In genomic region chr2:150765619-150766018, GRCm38 (mm10) we compare ENCODE assay signal across 8 mouse cellular contexts. TPM values are rescaled to one million over a fixed set of nuclear protein-coding genes. Genes with fewer than 3 reads are reported as not detected.
A peak's percentile ranks its signal among the peaks of the same experiment; 100 is the strongest.
DNase-seq lines count a peak whose midpoint lies in the region; ATAC-seq and TF ChIP-seq lines count a peak whose summit lies in the region.

No protein-coding gene starts in this region.

- TF ChIP-seq CTCF in forebrain, postnatal 0 days (IDR thresholded peaks at IDR 0.05; ENCODE audit: low read depth) = no peak

- WGBS in limb, embryonic 11.5 days = 83% methylated on average over 2 of the region's 2 CpGs
- 89% methylated on average over 2 of the region's 2 CpGs for WGBS in limb, embryonic 10.5 days
- WGBS in forebrain, postnatal 0 days = 20% methylated on average over 2 of the region's 2 CpGs
- WGBS in limb, embryonic 12.5 days = 70% methylated on average over 2 of the region's 2 CpGs

- DNase-seq in adrenal gland, adult 2 months = peak; percentile 38
- no peak for DNase-seq in adrenal gland, postnatal 4 days (ENCODE audit: low spot score in 2 of 2)
- no peak for DNase-seq in limb, embryonic 11.5 days (ENCODE audit: low spot score)
- DNase-seq in limb, embryonic 10.5 days (ENCODE audit: low spot score) = no peak
- DNase-seq in forebrain, postnatal 0 days = peak; percentile 58
- no peak for DNase-seq in gastrocnemius, adult 18-20 months (ENCODE audit: low spot score)
- DNase-seq in thymus, postnatal 36 days = no peak

- H3K4me3 ChIP-seq in limb, embryonic 11.5 days (ENCODE audit: low read depth, low read length) = no peak overlapping the region
- H3K4me3 ChIP-seq in limb, embryonic 10.5 days = no peak overlapping the region
- H3K4me3 ChIP-seq in forebrain, postnatal 0 days (ENCODE audit: low read depth, low read length) = no peak overlapping the region
- H3K4me3 ChIP-seq in limb, embryonic 12.5 days (replicated peaks) = no peak overlapping the region

- 0 out of 2 replicates have a peak, but pooled peaks have one; percentile 38 for ATAC-seq in limb, embryonic 11.5 days (ENCODE audit: insufficient number of reproducible peaks, low FRiP score, low TSS enrichment, low read depth)
- peak; percentile 86 for ATAC-seq in forebrain, postnatal 0 days
- ATAC-seq in limb, embryonic 12.5 days (ENCODE audit: insufficient number of reproducible peaks, insufficient read depth, low FRiP score, low TSS enrichment, low read depth) = no peak

- H3K9me3 ChIP-seq in limb, embryonic 11.5 days (ENCODE audit: control insufficient read depth, low read length) = no peaks in the 10 kb centered on the region
- H3K9me3 ChIP-seq in limb, embryonic 10.5 days (replicated peaks) = no peaks in the 10 kb centered on the region
- no peaks in the 10 kb centered on the region for H3K9me3 ChIP-seq in forebrain, postnatal 0 days (ENCODE audit: low read length)
- no peaks in the 10 kb centered on the region for H3K9me3 ChIP-seq in limb, embryonic 12.5 days

- no peak overlapping the region for H3K27ac ChIP-seq in limb, embryonic 11.5 days (replicated peaks; ENCODE audit: low read depth, low read length)
- H3K27ac ChIP-seq in limb, embryonic 10.5 days = no peak overlapping the region
- H3K27ac ChIP-seq in forebrain, postnatal 0 days (ENCODE audit: low read depth, low read length) = peak overlapping the region; percentile 57; the same call in 1 of the 2 replicates
- H3K27ac ChIP-seq in limb, embryonic 12.5 days = peak overlapping the region; percentile 62

- no peaks in the 10 kb centered on the region for H3K4me1 ChIP-seq in limb, embryonic 11.5 days (ENCODE audit: control insufficient read depth, insufficient read depth, low read length)
- no peaks in the 10 kb centered on the region for H3K4me1 ChIP-seq in limb, embryonic 10.5 days
- H3K4me1 ChIP-seq in forebrain, postnatal 0 days (ENCODE audit: insufficient read depth) = no peaks in the 10 kb centered on the region
- H3K4me1 ChIP-seq in limb, embryonic 12.5 days (replicated peaks) = peaks cover 13% of the 10 kb centered on the region

- H3K4me2 ChIP-seq in limb, embryonic 11.5 days (ENCODE audit: low read depth, severe bottlenecking) = no peak overlapping the region
- no peak overlapping the region for H3K4me2 ChIP-seq in forebrain, postnatal 0 days (ENCODE audit: low read depth)
- H3K4me2 ChIP-seq in limb, embryonic 12.5 days = no peak overlapping the region

- H3K27me3 ChIP-seq in limb, embryonic 11.5 days (ENCODE audit: control insufficient read depth, insufficient read depth, low read length) = no peaks in the 10 kb centered on the region
- H3K27me3 ChIP-seq in limb, embryonic 10.5 days (ENCODE audit: low read depth, poor library complexity, severe bottlenecking) = no peaks in the 10 kb centered on the region
- no peaks in the 10 kb centered on the region for H3K27me3 ChIP-seq in forebrain, postnatal 0 days (ENCODE audit: insufficient read depth, low read length)
- no peaks in the 10 kb centered on the region for H3K27me3 ChIP-seq in limb, embryonic 12.5 days

- no peak overlapping the region for H3K9ac ChIP-seq in limb, embryonic 11.5 days (ENCODE audit: low read length)
- no peak overlapping the region for H3K9ac ChIP-seq in forebrain, postnatal 0 days
- no peak overlapping the region for H3K9ac ChIP-seq in limb, embryonic 12.5 days (replicated peaks)

- peaks cover 5% of the 10 kb centered on the region; the same call in 1 of the 2 replicates for H3K36me3 ChIP-seq in limb, embryonic 11.5 days (ENCODE audit: control insufficient read depth, insufficient read depth, low read length)
- H3K36me3 ChIP-seq in limb, embryonic 10.5 days = peaks cover 61% of the 10 kb centered on the region
- H3K36me3 ChIP-seq in forebrain, postnatal 0 days (ENCODE audit: insufficient read depth) = peaks cover 71% of the 10 kb centered on the region
- peaks cover 52% of the 10 kb centered on the region for H3K36me3 ChIP-seq in limb, embryonic 12.5 days

RNA-seq across cellular contexts. Expression of gene Entpd6, which starts 16.8 kb away (rescaled TPM):
- 10 to 100 TPM in 1 of 2 experiments, 1 to 10 TPM in 1; 9.9 to 11.5 TPM for total RNA-seq in adrenal gland, adult 2 months (2021)
- polyA plus RNA-seq in adrenal gland, adult 2 months (2012; rRNA removed) = 13.3 and 21.0 TPM in 2 replicates
- total RNA-seq in adrenal gland, postnatal 4 days (2021) = 10 to 100 TPM; 11.2 to 12.8 TPM
- polyA plus RNA-seq in limb, embryonic 11.5 days (2014; fragmentation: Nextera tagmentation; extraction: Ambion mirVana) = 21.8 and 22.6 TPM in 2 replicates
- polyA plus RNA-seq in limb, embryonic 10.5 days (2016; fragmentation: Nextera tagmentation; extraction: Ambion mirVana) = 35.1 and 35.7 TPM in 2 replicates
- 74.3 and 93.6 TPM in 2 replicates for total RNA-seq in forebrain, postnatal 0 days (2014; rRNA removed)
- polyA plus RNA-seq in forebrain, postnatal 0 days (2015; fragmentation: Nextera tagmentation; extraction: Ambion mirVana) = 57.7 and 76.0 TPM in 2 replicates
- 24.2 and 25.0 TPM in 2 replicates for polyA plus RNA-seq in limb, embryonic 12.5 days (2016; fragmentation: Nextera tagmentation; extraction: Ambion mirVana)
- total RNA-seq in gastrocnemius, adult 18-20 months (2021) = 1 to 10 TPM; 8.0 to 8.8 TPM

RNA-seq across cellular contexts. Expression of gene Pygb, which starts 20.9 kb away (rescaled TPM):
- total RNA-seq in adrenal gland, adult 2 months (2021) = 10 to 100 TPM; 41.1 to 55.2 TPM
- 28.5 and 37.3 TPM in 2 replicates for polyA plus RNA-seq in adrenal gland, adult 2 months (2012; rRNA removed)
- 10 to 100 TPM; 52.2 to 54.5 TPM for total RNA-seq in adrenal gland, postnatal 4 days (2021)
- 39.4 and 48.9 TPM in 2 replicates for polyA plus RNA-seq in limb, embryonic 11.5 days (2014; fragmentation: Nextera tagmentation; extraction: Ambion mirVana)
- 48.7 and 61.1 TPM in 2 replicates for polyA plus RNA-seq in limb, embryonic 10.5 days (2016; fragmentation: Nextera tagmentation; extraction: Ambion mirVana)
- total RNA-seq in forebrain, postnatal 0 days (2014; rRNA removed) = 146 and 174 TPM in 2 replicates
- polyA plus RNA-seq in forebrain, postnatal 0 days (2015; fragmentation: Nextera tagmentation; extraction: Ambion mirVana) = 81.3 and 102 TPM in 2 replicates
- 84.0 and 85.4 TPM in 2 replicates for polyA plus RNA-seq in limb, embryonic 12.5 days (2016; fragmentation: Nextera tagmentation; extraction: Ambion mirVana)
- 1 to 10 TPM; 4.5 to 5.5 TPM for total RNA-seq in gastrocnemius, adult 18-20 months (2021)

Comparison
In these comparisons a context has a peak if more than half of its experiments do, and no peak if none do; other contexts are left out.
1. DNase-seq: peak in adrenal gland, adult 2 months (single experiment) and forebrain, postnatal 0 days (single experiment); none in adrenal gland, postnatal 4 days (0 of 2), limb, embryonic 11.5 days (single experiment), limb, embryonic 10.5 days (single experiment), gastrocnemius, adult 18-20 months (single experiment) and thymus, postnatal 36 days (0 of 2).
2. H3K27ac ChIP-seq: peak in forebrain, postnatal 0 days (single experiment) and limb, embryonic 12.5 days (single experiment); none in limb, embryonic 11.5 days (single experiment) and limb, embryonic 10.5 days (single experiment).